Mouse (Mus musculus) cortical plate, adult 2 months (tissue): Measurements from ENCODE around the gene 1700003E16Rik. TPM values are rescaled to one million over a fixed set of nuclear protein-coding genes. Genes with fewer than 3 reads are reported as not detected.
"Not testable (repeated sequence)": the region's sequence is repeated elsewhere in the genome, so short reads cannot be mapped to it uniquely, and the experiment has no call there.

ENCODE experiments used
- H3K27ac ChIP-seq: fragments of 200-500 bp; 2 replicates; pipeline ENCODE4 v1.5.1; 2012; ENCODE audit warnings: low read length, control low read depth, inconsistent platforms; ENCODE audit not compliant: insufficient read depth
- H3K4me1 ChIP-seq: fragments of 200-500 bp; 2 replicates; pipeline ENCODE4 v1.6.1; 2011; ENCODE audit warnings: low read length; ENCODE audit not compliant: control insufficient read depth, insufficient read depth
- H3K4me3 ChIP-seq: fragments of 200-500 bp; 2 replicates; pipeline ENCODE4 v1.5.1; 2011; ENCODE audit warnings: mild to moderate bottlenecking, low read length, control low read depth; ENCODE audit not compliant: insufficient read depth
- CTCF ChIP-seq: fragments of 200-500 bp; IDR thresholded peaks from 2 replicates; pipeline ENCODE4 v1.5.1; 2011; ENCODE audit warnings: mild to moderate bottlenecking, control low read depth, low read length; ENCODE audit not compliant: insufficient read depth; ENCODE audit errors: extremely low read depth
- POLR2A ChIP-seq: fragments of 200-500 bp; IDR thresholded peaks from 2 replicates; pipeline ENCODE4 v1.6.1; 2011; ENCODE audit warnings: mild to moderate bottlenecking, low read length, control low read depth; ENCODE audit not compliant: insufficient read depth; ENCODE audit errors: extremely low read depth
- polyA plus RNA-seq: library from polyadenylated mRNA; depleted of rRNA; stranded (reverse); fragments of >200 nt; gene quantifications from 2 replicates; pipeline ENCODE4 v1.2.3, GENCODE M21; 2012

Gene 1700003E16Rik
- polyA plus RNA-seq, 1 experiment: 29.7 TPM

GRCm38 (mm10) chr6:83153485-83153884 lies 2.7 kb upstream of the 1700003E16Rik start:
- no peak for TF ChIP-seq POLR2A
- no peak for TF ChIP-seq CTCF
- Histone ChIP-seq H3K4me1 (peaks cover 2% of the 10 kb centered on the region), H3K27ac (no peak overlapping the region), H3K4me3 (no peak overlapping the region)

- H3K27ac ChIP-seq: no peak overlapping the region
- TF ChIP-seq POLR2A: no peak
- peaks cover 2% of the 10 kb centered on the region for H3K4me1 ChIP-seq
- H3K4me3 ChIP-seq: peak overlapping the region; percentile 97
Measured at GRCm38 (mm10) chr6:83155552-83156238, 509 bp upstream of the 1700003E16Rik start.

- not testable (repeated sequence) for H3K4me3 ChIP-seq, H3K4me1 ChIP-seq, H3K27ac ChIP-seq
- peak; percentile 17; the same call in 1 of the 2 replicates for TF ChIP-seq CTCF
Measured at GRCm38 (mm10) chr6:83159456-83159855, 3.3 kb downstream of the 1700003E16Rik start.

- Histone ChIP-seq H3K4me1 (no peaks in the 10 kb centered on the region; the same call in 1 of the 2 replicates), H3K27ac (no peak overlapping the region), H3K4me3 (no peak overlapping the region)
- TF ChIP-seq POLR2A (no peak), CTCF (no peak)
Measured at GRCm38 (mm10) chr6:83161442-83161841, 5.2 kb downstream of the 1700003E16Rik start.

GRCm38 (mm10) chr6:83161921-83162641 lies 5.9 kb downstream of the 1700003E16Rik start:
- no peaks in the 10 kb centered on the region; the same call in 1 of the 2 replicates for H3K4me1 ChIP-seq
- no peak for TF ChIP-seq CTCF
- no peak for TF ChIP-seq POLR2A
- H3K4me3 ChIP-seq: 0 out of 2 replicates have a peak overlapping the region, but pooled peaks have one; percentile 3
- no peak overlapping the region for H3K27ac ChIP-seq

GRCm38 (mm10) chr6:83162701-83163100 lies 6.5 kb downstream of the 1700003E16Rik start:
- TF ChIP-seq POLR2A (no peak), CTCF (peak; percentile 84)
- H3K4me1 ChIP-seq: no peaks in the 10 kb centered on the region; the same call in 1 of the 2 replicates
- H3K4me3 ChIP-seq: 0 out of 2 replicates have a peak overlapping the region, but pooled peaks have one; percentile 3
- H3K27ac ChIP-seq: no peak overlapping the region

GRCm38 (mm10) chr6:83165026-83165606 lies 8.9 kb downstream of the 1700003E16Rik start:
- no peak for TF ChIP-seq CTCF
- no peak for TF ChIP-seq POLR2A
- H3K27ac ChIP-seq: no peak overlapping the region
- H3K4me3 ChIP-seq: peak overlapping the region; percentile 41
- peaks cover 9% of the 10 kb centered on the region; the same call in 1 of the 2 replicates for H3K4me1 ChIP-seq

- TF ChIP-seq POLR2A: peak; percentile 55; the same call in 1 of the 2 replicates
- peak; percentile 68 for TF ChIP-seq CTCF
- peaks cover 9% of the 10 kb centered on the region; the same call in 1 of the 2 replicates for H3K4me1 ChIP-seq
- peak within 1 kb of the TSS; percentile 49 for H3K27ac ChIP-seq
- peak within 1 kb of the TSS; percentile 41 for H3K4me3 ChIP-seq
Measured at GRCm38 (mm10) chr6:83165607-83166242, 9.5 kb downstream of the 1700003E16Rik start, which contains the start of gene Dctn1. Gene Dctn1, plus strand, starts transcription at chr6:83165920.

GRCm38 (mm10) chr6:83166243-83166630 lies 10.0 kb downstream of the 1700003E16Rik start:
- peaks cover 9% of the 10 kb centered on the region; the same call in 1 of the 2 replicates for H3K4me1 ChIP-seq
- TF ChIP-seq CTCF (no peak), POLR2A (no peak)
- peak overlapping the region; percentile 49 for H3K27ac ChIP-seq
- H3K4me3 ChIP-seq: peak overlapping the region; percentile 41
